Comparison of ENCODE assay signal across 13 mouse cellular contexts in genomic region chr16:7081074-7081568, GRCm38 (mm10).
A peak's percentile ranks its signal among the peaks of the same experiment; 100 is the strongest.
DNase-seq lines count a peak whose midpoint lies in the region; ATAC-seq lines count a peak whose summit lies in the region.
"Had no signal": no experiment of that assay in that cellular context is flagged by ENCODE, and none has a peak within 500 bp of the region (broad histone marks: within the 10 kb centered on the region; RNA-seq: fewer than 3 reads in every experiment).

No protein-coding gene starts in this region.

- H3K36me3 ChIP-seq in midbrain, embryonic 14.5 days (ENCODE audit: control insufficient read depth, insufficient read depth, low read length): no peaks in the 10 kb centered on the region
- no peaks in the 10 kb centered on the region for H3K36me3 ChIP-seq in midbrain, embryonic 10.5 days
- H3K36me3 ChIP-seq in forebrain, embryonic 16.5 days (ENCODE audit: control insufficient read depth, insufficient read depth): no peaks in the 10 kb centered on the region
- no peaks in the 10 kb centered on the region; the same call in 1 of the 2 replicates for H3K36me3 ChIP-seq in neural tube, embryonic 13.5 days
- H3K36me3 ChIP-seq in heart, embryonic 12.5 days: no peaks in the 10 kb centered on the region
- H3K36me3 ChIP-seq: liver, embryonic 12.5 days had no signal

- no peaks in the 10 kb centered on the region for H3K4me1 ChIP-seq in midbrain, embryonic 14.5 days (ENCODE audit: control insufficient read depth, insufficient read depth, low read length)
- H3K4me1 ChIP-seq in midbrain, embryonic 10.5 days: no peaks in the 10 kb centered on the region
- peaks cover 12% of the 10 kb centered on the region for H3K4me1 ChIP-seq in forebrain, embryonic 16.5 days (replicated peaks; ENCODE audit: control insufficient read depth, insufficient read depth, low read length)
- H3K4me1 ChIP-seq in neural tube, embryonic 13.5 days (replicated peaks): peaks cover 37% of the 10 kb centered on the region
- H3K4me1 ChIP-seq in heart, embryonic 12.5 days (replicated peaks): no peaks in the 10 kb centered on the region
- H3K4me1 ChIP-seq: liver, embryonic 12.5 days had no signal

- no peak overlapping the region for H3K27ac ChIP-seq in midbrain, embryonic 14.5 days (replicated peaks; ENCODE audit: low read depth, low read length)
- no peak overlapping the region for H3K27ac ChIP-seq in midbrain, embryonic 10.5 days (replicated peaks)
- peak overlapping the region; percentile 8; the same call in 1 of the 2 replicates for H3K27ac ChIP-seq in forebrain, embryonic 16.5 days (ENCODE audit: low read length)
- H3K27ac ChIP-seq in neural tube, embryonic 13.5 days (replicated peaks): peak overlapping the region; percentile 67
- no peak overlapping the region for H3K27ac ChIP-seq in heart, embryonic 12.5 days (ENCODE audit: poor library complexity, severe bottlenecking)
- H3K27ac ChIP-seq: liver, embryonic 12.5 days; stomach, postnatal 0 days had no signal

- peak; percentile 81 for DNase-seq in heart, adult 11 months
- DNase-seq in heart, adult 18-20 months: no peak
- DNase-seq in midbrain, embryonic 14.5 days: peak; percentile 22
- DNase-seq in midbrain, embryonic 10.5 days (ENCODE audit: low spot score): no peak
- DNase-seq in gastrocnemius, postnatal 4 days (ENCODE audit: low spot score in 2 of 2): no peak
- DNase-seq: adrenal gland, postnatal 36 days; embryo, embryonic 11 days; retina, postnatal 1 day had no signal

- WGBS in midbrain, embryonic 14.5 days: 72% methylated on average over 3 of the region's 3 CpGs
- WGBS in midbrain, embryonic 10.5 days: 81% methylated on average over 3 of the region's 3 CpGs
- 42% methylated on average over 3 of the region's 3 CpGs for WGBS in forebrain, embryonic 16.5 days
- 53% methylated on average over 3 of the region's 3 CpGs for WGBS in neural tube, embryonic 13.5 days
- 70% methylated on average over 3 of the region's 3 CpGs for WGBS in heart, embryonic 12.5 days

- H3K4me2 ChIP-seq in midbrain, embryonic 14.5 days (ENCODE audit: low read length): no peak overlapping the region
- no peak overlapping the region for H3K4me2 ChIP-seq in forebrain, embryonic 16.5 days (ENCODE audit: low read length)
- H3K4me2 ChIP-seq in neural tube, embryonic 13.5 days: no peak overlapping the region
- H3K4me2 ChIP-seq in heart, embryonic 12.5 days: no peak overlapping the region
- H3K4me2 ChIP-seq: liver, embryonic 12.5 days had no signal

- no peak for ATAC-seq in midbrain, embryonic 14.5 days (ENCODE audit: low FRiP score, low TSS enrichment)
- peak; percentile 95 for ATAC-seq in forebrain, embryonic 16.5 days
- ATAC-seq in neural tube, embryonic 13.5 days (ENCODE audit: low read depth): peak; percentile 52
- ATAC-seq in heart, embryonic 12.5 days (ENCODE audit: insufficient number of reproducible peaks, low FRiP score): no peak
- ATAC-seq: liver, embryonic 12.5 days had no signal

- H3K27me3 ChIP-seq in midbrain, embryonic 14.5 days (ENCODE audit: control insufficient read depth, insufficient read depth, low read length): no peaks in the 10 kb centered on the region
- no peaks in the 10 kb centered on the region for H3K27me3 ChIP-seq in midbrain, embryonic 10.5 days (ENCODE audit: low read depth, poor library complexity, severe bottlenecking)
- H3K27me3 ChIP-seq in forebrain, embryonic 16.5 days (replicated peaks; ENCODE audit: control insufficient read depth, insufficient read depth, low read length): no peaks in the 10 kb centered on the region
- no peaks in the 10 kb centered on the region for H3K27me3 ChIP-seq in neural tube, embryonic 13.5 days
- no peaks in the 10 kb centered on the region for H3K27me3 ChIP-seq in heart, embryonic 12.5 days (replicated peaks)
- H3K27me3 ChIP-seq: liver, embryonic 12.5 days had no signal

- no peaks in the 10 kb centered on the region for H3K9me3 ChIP-seq in midbrain, embryonic 14.5 days (ENCODE audit: control insufficient read depth, low read length)
- no peaks in the 10 kb centered on the region for H3K9me3 ChIP-seq in midbrain, embryonic 10.5 days (replicated peaks)
- no peaks in the 10 kb centered on the region for H3K9me3 ChIP-seq in forebrain, embryonic 16.5 days (ENCODE audit: control insufficient read depth, low read length)
- no peaks in the 10 kb centered on the region for H3K9me3 ChIP-seq in neural tube, embryonic 13.5 days
- no peaks in the 10 kb centered on the region for H3K9me3 ChIP-seq in heart, embryonic 12.5 days (replicated peaks)
- H3K9me3 ChIP-seq: liver, embryonic 12.5 days had no signal

- no peak overlapping the region for H3K4me3 ChIP-seq in midbrain, embryonic 14.5 days (replicated peaks; ENCODE audit: low read depth, low read length)
- H3K4me3 ChIP-seq in midbrain, embryonic 10.5 days: no peak overlapping the region
- no peak overlapping the region for H3K4me3 ChIP-seq in forebrain, embryonic 16.5 days (replicated peaks; ENCODE audit: low read length)
- no peak overlapping the region for H3K4me3 ChIP-seq in neural tube, embryonic 13.5 days
- H3K4me3 ChIP-seq in heart, embryonic 12.5 days: no peak overlapping the region
- H3K4me3 ChIP-seq: liver, embryonic 12.5 days had no signal

- H3K9ac ChIP-seq in midbrain, embryonic 14.5 days (replicated peaks; ENCODE audit: low read length): no peak overlapping the region
- no peak overlapping the region for H3K9ac ChIP-seq in forebrain, embryonic 16.5 days (replicated peaks; ENCODE audit: low read depth, low read length)
- no peak overlapping the region for H3K9ac ChIP-seq in neural tube, embryonic 13.5 days
- no peak overlapping the region for H3K9ac ChIP-seq in heart, embryonic 12.5 days
- H3K9ac ChIP-seq: liver, embryonic 12.5 days had no signal

Comparison
In these comparisons a context has a peak if more than half of its experiments do, and no peak if none do; other contexts are left out.
1. DNase-seq: peak in heart, adult 11 months (single experiment) and midbrain, embryonic 14.5 days (single experiment); none in heart, adult 18-20 months (0 of 2), midbrain, embryonic 10.5 days (single experiment) and gastrocnemius, postnatal 4 days (0 of 2).
2. ATAC-seq: peak in forebrain, embryonic 16.5 days (single experiment) and neural tube, embryonic 13.5 days (single experiment); none in midbrain, embryonic 14.5 days (single experiment) and heart, embryonic 12.5 days (single experiment).
3. H3K27ac ChIP-seq: peak in forebrain, embryonic 16.5 days (single experiment) and neural tube, embryonic 13.5 days (single experiment); none in midbrain, embryonic 14.5 days (single experiment), midbrain, embryonic 10.5 days (single experiment) and heart, embryonic 12.5 days (single experiment).